Mouse (Mus musculus): ENCODE data around the gene Jmjd7. TPM values are rescaled to one million over a fixed set of nuclear protein-coding genes. Genes with fewer than 3 reads are reported as not detected.

The Jmjd7 gene
- polyA plus RNA-seq (2017; shearing (Covaris generic)) = 21.1 TPM

GRCm38 (mm10) chr2:120026984-120027949, at the start of gene Jmjd7, which contains the start of gene Gm28042:
Jmjd7 (plus strand) TSS chr2:120027483.
Gm28042 (plus strand) TSS chr2:120027493.

GRCm38 (mm10) chr2:120032726-120033467, 5.6 kb downstream of the Jmjd7 start, which contains the start of gene Pla2g4b:
Pla2g4b (plus strand) TSS chr2:120033417.

Other genes with a start within 250 kb of the Jmjd7 start
- gene Rpap1, start 239.9 kb upstream of the Jmjd7 start, polyA plus RNA-seq (2017; shearing (Covaris generic)) = 44.4 TPM
- gene Tyro3, start 229.8 kb upstream of the Jmjd7 start, polyA plus RNA-seq (2017; shearing (Covaris generic)) = 3.0 TPM
- 67.1 TPM for gene Mga, start 130.3 kb upstream of the Jmjd7 start, polyA plus RNA-seq (2017; shearing (Covaris generic))
- gene Mapkbp1, start 54.8 kb upstream of the Jmjd7 start, polyA plus RNA-seq (2017; shearing (Covaris generic)) = 10.6 TPM
- gene Gm28042, start within 50 bp of the Jmjd7 start, polyA plus RNA-seq (2017; shearing (Covaris generic)) = 6.8 TPM
- gene Pla2g4b, start 5.9 kb downstream of the Jmjd7 start, polyA plus RNA-seq (2017; shearing (Covaris generic)) = 4.4 TPM
- 9.1 TPM for gene Ehd4, start 127.1 kb downstream of the Jmjd7 start, polyA plus RNA-seq (2017; shearing (Covaris generic))
- not detected for gene Pla2g4e, start 217.9 kb downstream of the Jmjd7 start, polyA plus RNA-seq (2017; shearing (Covaris generic))